ENCODE assay signal across 8 mouse cellular contexts in the genomic region with DNA sequence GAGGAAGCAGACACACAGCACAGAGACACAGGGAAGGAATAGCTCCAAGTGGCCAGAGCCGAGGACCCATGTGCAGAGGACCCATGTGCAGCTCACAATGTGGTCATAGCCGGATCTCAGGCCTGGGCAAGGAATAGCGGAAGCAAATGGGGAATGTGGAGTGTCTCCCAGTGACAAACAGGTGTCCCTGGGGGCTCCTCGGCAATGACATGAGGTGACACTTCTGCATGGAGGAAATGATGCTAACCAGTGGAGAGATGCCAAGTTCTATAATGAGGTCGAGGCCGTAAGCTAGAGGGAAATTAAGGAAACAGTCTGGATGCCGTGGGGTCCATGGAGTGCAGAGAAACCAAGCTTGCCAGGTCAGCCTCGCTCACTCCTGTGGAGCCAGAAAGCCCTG. TPM values are rescaled to one million over a fixed set of nuclear protein-coding genes. Genes with fewer than 3 reads are reported as not detected.
"Had no signal": no experiment of that assay in that cellular context is flagged by ENCODE, and none has a peak within 500 bp of the region (broad histone marks: within the 10 kb centered on the region; RNA-seq: fewer than 3 reads in every experiment).

No protein-coding gene starts in this region.

- H3K4me2 ChIP-seq: liver, embryonic 15.5 days; midbrain, embryonic 15.5 days; neural tube, embryonic 13.5 days; stomach, embryonic 15.5 days had no signal

- H3K27me3 ChIP-seq: limb, embryonic 13.5 days; midbrain, embryonic 15.5 days; neural tube, embryonic 13.5 days had no signal

- H3K4me3 ChIP-seq: limb, embryonic 13.5 days; liver, embryonic 15.5 days; midbrain, embryonic 15.5 days; neural tube, embryonic 13.5 days; stomach, embryonic 15.5 days had no signal

- DNase-seq: layer of hippocampus, adult 9-11 months had no signal

- H3K27ac ChIP-seq: limb, embryonic 13.5 days; liver, embryonic 15.5 days; midbrain, embryonic 15.5 days; neural tube, embryonic 13.5 days had no signal

- H3K36me3 ChIP-seq: liver, embryonic 15.5 days; midbrain, embryonic 15.5 days; neural tube, embryonic 13.5 days; stomach, embryonic 15.5 days had no signal

- H3K9ac ChIP-seq: limb, embryonic 13.5 days; liver, embryonic 15.5 days; lung, embryonic 14.5 days; midbrain, embryonic 15.5 days; neural tube, embryonic 13.5 days; stomach, embryonic 15.5 days had no signal

- ATAC-seq: midbrain, embryonic 15.5 days had no signal

- H3K9me3 ChIP-seq: limb, embryonic 13.5 days; liver, embryonic 15.5 days; midbrain, embryonic 15.5 days; neural tube, embryonic 13.5 days; stomach, embryonic 15.5 days had no signal

RNA-seq across cellular contexts. Expression of a gene that starts 54.4 kb away (rescaled TPM):
- total RNA-seq: monocyte, adult 5-6 weeks had no signal
- polyA plus RNA-seq: lung, embryonic 14.5 days had no signal
